Mouse (Mus musculus): ENCODE data around the gene Psmb8. TPM values are rescaled to one million over a fixed set of nuclear protein-coding genes. Genes with fewer than 3 reads are reported as not detected.

Gene Psmb8
- polyA plus RNA-seq, 2 experiments, result 11.8 to 21.7 TPM

DNA sequence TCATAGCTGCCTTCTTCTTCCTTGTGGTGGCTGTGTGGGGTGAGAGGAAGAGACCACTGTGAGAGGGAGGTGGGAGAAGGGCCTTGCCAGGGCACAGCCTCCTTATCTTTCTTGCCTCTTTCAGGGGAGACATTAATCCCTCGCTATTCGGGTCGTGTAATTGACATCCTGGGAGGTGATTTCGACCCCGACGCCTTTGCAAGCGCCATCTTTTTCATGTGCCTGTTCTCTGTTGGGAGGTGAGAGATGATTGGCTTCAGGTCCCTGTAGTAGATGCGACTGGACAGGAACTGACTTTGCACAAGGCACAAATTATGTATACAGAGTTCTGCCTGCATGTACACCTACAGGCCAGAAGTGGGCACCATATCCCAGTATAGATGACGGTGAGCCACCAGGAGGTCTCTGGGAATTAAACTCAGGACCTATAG, 8.2 kb downstream of the Psmb8 start:
- Histone ChIP-seq H3K9me3 (ENCODE audit: control insufficient read depth, low read length) (no peaks in the 10 kb centered on the region), H3K36me3 (replicated peaks; ENCODE audit: control insufficient read depth, insufficient read depth, low read depth) (no peaks in the 10 kb centered on the region), H3K4me3 (ENCODE audit: insufficient read depth in 1 of 2, low read depth in 2 of 2, low read length in 2 of 2) (peak overlapping the region; percentile 81 to 83), H3K27ac (no peak overlapping the region), H3K4me1 (replicated peaks; ENCODE audit: control insufficient read depth in 2 of 2, insufficient read depth in 2 of 2, low read length in 1 of 2) (peaks cover 7 to 10% of the 10 kb centered on the region in 2 experiments), H3K9ac (replicated peaks) (peak overlapping the region; percentile 82), H3K4me2 (ENCODE audit: low read depth) (peak overlapping the region; percentile 72), H3K27me3 (ENCODE audit: control insufficient read depth, insufficient read depth, low read length) (no peaks in the 10 kb centered on the region)
- 15% methylated on average over 9 of the region's 9 CpGs for WGBS (ENCODE audit: insufficient replicate concordance)
- TF ChIP-seq CTCF (IDR thresholded peaks at IDR 0.05; ENCODE audit: low read depth) (peak; percentile 75), EP300 (IDR thresholded peaks at IDR 0.05; ENCODE audit: low read depth) (no peak)
- ATAC-seq (ENCODE audit: insufficient read depth) (peak; percentile 54; the same call in 1 of the 2 replicates), DNase-seq (ENCODE audit: low read depth in 3 of 3, low spot score in 3 of 3) (peak in 2 of 3 experiments; percentile 43 to 49)

DNA sequence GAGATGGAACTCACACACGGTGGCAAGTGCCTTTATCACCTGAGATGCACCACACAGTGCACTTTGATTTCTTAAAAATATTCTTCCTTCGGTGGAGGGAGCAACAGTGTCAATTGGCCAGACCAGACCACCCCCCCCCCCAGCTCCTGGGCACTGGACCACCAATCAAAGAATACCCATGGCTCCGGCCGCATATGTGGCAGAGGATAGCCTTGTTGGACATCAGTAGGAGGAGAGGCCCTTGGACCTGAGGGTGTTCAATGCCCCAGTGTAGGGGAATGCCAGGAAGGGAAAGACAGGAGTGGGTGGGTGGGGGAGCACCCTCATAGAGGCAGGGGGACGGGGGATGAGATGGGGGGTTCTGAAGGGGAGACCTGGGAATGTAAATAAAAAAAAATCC, 9.2 kb downstream of the Psmb8 start:
- Histone ChIP-seq H3K4me1 (replicated peaks; ENCODE audit: control insufficient read depth in 2 of 2, insufficient read depth in 2 of 2, low read length in 1 of 2) (peaks cover 7 to 12% of the 10 kb centered on the region in 2 experiments), H3K27me3 (ENCODE audit: control insufficient read depth, insufficient read depth, low read length) (no peaks in the 10 kb centered on the region), H3K9ac (replicated peaks) (no peak overlapping the region), H3K4me3 (ENCODE audit: insufficient read depth in 1 of 2, low read depth in 2 of 2, low read length in 2 of 2) (no peak overlapping the region), H3K36me3 (replicated peaks; ENCODE audit: control insufficient read depth, insufficient read depth, low read depth) (no peaks in the 10 kb centered on the region), H3K27ac (no peak overlapping the region), H3K4me2 (ENCODE audit: low read depth) (no peak overlapping the region), H3K9me3 (ENCODE audit: control insufficient read depth, low read length) (no peaks in the 10 kb centered on the region)
- DNase-seq (ENCODE audit: low read depth in 3 of 3, low spot score in 3 of 3), result no peak
- no peak for TF ChIP-seq CTCF (IDR thresholded peaks at IDR 0.05; ENCODE audit: low read depth)
- no peak for TF ChIP-seq EP300 (IDR thresholded peaks at IDR 0.05; ENCODE audit: low read depth)
- 72% methylated on average over 5 of the region's 5 CpGs for WGBS (ENCODE audit: insufficient replicate concordance)
- ATAC-seq (ENCODE audit: insufficient read depth), result no peak

DNA sequence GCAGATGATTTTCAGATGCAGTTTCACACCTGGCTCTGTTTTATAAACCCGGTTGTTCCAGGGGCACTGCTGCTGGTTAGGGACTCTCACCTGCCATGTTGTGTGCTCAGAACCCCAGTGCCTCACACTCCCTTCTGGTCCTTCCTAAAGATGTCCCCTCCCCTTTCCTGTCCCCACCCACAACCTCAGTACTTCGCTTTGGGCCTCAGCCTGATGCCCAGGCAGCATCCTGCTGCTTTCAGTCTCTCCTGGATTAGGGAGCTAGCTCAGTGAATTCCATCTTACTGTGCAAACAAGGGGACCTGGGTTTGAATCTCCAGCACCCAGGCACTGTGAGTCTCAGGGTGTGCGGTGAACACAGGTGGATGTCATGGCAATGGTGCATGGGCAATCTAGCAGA, 9.9 kb downstream of the Psmb8 start:
- Histone ChIP-seq H3K4me1 (replicated peaks; ENCODE audit: control insufficient read depth in 2 of 2, insufficient read depth in 2 of 2, low read length in 1 of 2) (peaks cover 7 to 12% of the 10 kb centered on the region in 2 experiments), H3K27me3 (ENCODE audit: control insufficient read depth, insufficient read depth, low read length) (no peaks in the 10 kb centered on the region), H3K4me3 (ENCODE audit: insufficient read depth in 1 of 2, low read depth in 2 of 2, low read length in 2 of 2) (no peak overlapping the region), H3K4me2 (ENCODE audit: low read depth) (no peak overlapping the region), H3K27ac (no peak overlapping the region), H3K9ac (replicated peaks) (no peak overlapping the region), H3K36me3 (replicated peaks; ENCODE audit: control insufficient read depth, insufficient read depth, low read depth) (no peaks in the 10 kb centered on the region), H3K9me3 (ENCODE audit: control insufficient read depth, low read length) (no peaks in the 10 kb centered on the region)
- ATAC-seq (ENCODE audit: insufficient read depth) (no peak), DNase-seq (ENCODE audit: low read depth in 3 of 3, low spot score in 3 of 3) (no peak)
- TF ChIP-seq CTCF (IDR thresholded peaks at IDR 0.05; ENCODE audit: low read depth) (no peak), EP300 (IDR thresholded peaks at IDR 0.05; ENCODE audit: low read depth) (no peak)
- WGBS (ENCODE audit: insufficient replicate concordance), result 38% methylated on average over 3 of the region's 3 CpGs

DNA sequence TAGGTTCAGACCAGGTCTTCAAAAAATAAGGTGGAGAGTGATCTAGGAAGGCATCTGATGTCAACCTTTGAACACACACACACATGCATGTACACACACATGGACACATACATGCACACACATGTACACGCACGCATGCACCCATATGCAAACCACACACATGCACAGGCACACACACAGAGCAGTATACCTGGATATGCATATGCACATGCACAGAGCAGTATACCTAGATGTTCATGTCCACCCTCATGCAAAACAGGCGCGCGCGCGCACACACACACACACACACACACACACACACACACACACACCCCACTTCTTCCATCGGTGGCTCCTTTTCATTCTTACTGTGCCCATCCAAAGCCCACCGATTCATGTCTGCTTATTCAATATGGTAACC, 10.3 kb downstream of the Psmb8 start:
- Histone ChIP-seq H3K27ac (no peak overlapping the region), H3K4me1 (replicated peaks; ENCODE audit: control insufficient read depth in 2 of 2, insufficient read depth in 2 of 2, low read length in 1 of 2) (peaks cover 7 to 12% of the 10 kb centered on the region in 2 experiments), H3K9ac (replicated peaks) (no peak overlapping the region), H3K4me3 (ENCODE audit: insufficient read depth in 1 of 2, low read depth in 2 of 2, low read length in 2 of 2) (no peak overlapping the region), H3K4me2 (ENCODE audit: low read depth) (no peak overlapping the region), H3K27me3 (ENCODE audit: control insufficient read depth, insufficient read depth, low read length) (no peaks in the 10 kb centered on the region), H3K9me3 (ENCODE audit: control insufficient read depth, low read length) (no peaks in the 10 kb centered on the region), H3K36me3 (replicated peaks; ENCODE audit: control insufficient read depth, insufficient read depth, low read depth) (no peaks in the 10 kb centered on the region)
- WGBS (ENCODE audit: insufficient replicate concordance), result 89% methylated on average over 9 of the region's 9 CpGs
- ATAC-seq (ENCODE audit: insufficient read depth) (no peak), DNase-seq (ENCODE audit: low read depth in 3 of 3, low spot score in 3 of 3) (no peak)
- no peak for TF ChIP-seq CTCF (IDR thresholded peaks at IDR 0.05; ENCODE audit: low read depth)
- TF ChIP-seq EP300 (IDR thresholded peaks at IDR 0.05; ENCODE audit: low read depth), result no peak

DNA sequence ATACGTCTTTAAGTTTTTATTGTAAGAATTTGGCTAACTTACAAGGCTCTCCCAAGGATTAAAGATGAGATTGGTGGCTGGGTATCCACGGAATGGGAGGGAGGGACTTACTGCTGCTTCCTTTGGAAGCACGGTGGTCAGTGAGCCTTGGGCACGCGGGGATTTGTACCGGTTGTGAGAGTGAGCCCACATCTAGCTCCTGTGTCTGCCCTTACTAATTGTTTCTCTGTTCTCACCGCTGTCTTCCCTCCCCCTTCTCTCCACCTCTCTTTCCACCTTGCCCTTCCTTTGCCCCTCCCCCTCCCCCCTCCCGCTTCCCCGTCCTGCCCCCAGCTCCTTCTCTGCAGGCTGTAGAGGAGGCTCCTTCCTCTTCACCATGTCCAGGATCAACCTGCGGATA, 10.9 kb downstream of the Psmb8 start:
- TF ChIP-seq EP300 (IDR thresholded peaks at IDR 0.05; ENCODE audit: low read depth) (no peak), CTCF (IDR thresholded peaks at IDR 0.05; ENCODE audit: low read depth) (no peak)
- Histone ChIP-seq H3K9me3 (ENCODE audit: control insufficient read depth, low read length) (no peaks in the 10 kb centered on the region), H3K27me3 (ENCODE audit: control insufficient read depth, insufficient read depth, low read length) (no peaks in the 10 kb centered on the region), H3K4me1 (replicated peaks; ENCODE audit: control insufficient read depth in 2 of 2, insufficient read depth in 2 of 2, low read length in 1 of 2) (peaks cover 7 to 12% of the 10 kb centered on the region in 2 experiments), H3K4me3 (ENCODE audit: insufficient read depth in 1 of 2, low read depth in 2 of 2, low read length in 2 of 2) (no peak overlapping the region), H3K36me3 (replicated peaks; ENCODE audit: control insufficient read depth, insufficient read depth, low read depth) (no peaks in the 10 kb centered on the region), H3K4me2 (ENCODE audit: low read depth) (no peak overlapping the region), H3K9ac (replicated peaks) (no peak overlapping the region), H3K27ac (no peak overlapping the region)
- ATAC-seq (ENCODE audit: insufficient read depth), result no peak
- 42% methylated on average over 8 of the region's 10 CpGs for WGBS (ENCODE audit: insufficient replicate concordance)
- no peak for DNase-seq (ENCODE audit: low read depth in 3 of 3, low spot score in 3 of 3)

All from liver, embryonic 14.5 days (tissue).